Mouse (Mus musculus) intestine, embryonic 16.5 days (tissue): ENCODE results near the gene Cep63. TPM values are rescaled to one million over a fixed set of nuclear protein-coding genes. Genes with fewer than 3 reads are reported as not detected.

Experiments
- ATAC-seq: fragments of 200-750 bp; cut with Nextera tagmentation; 2 replicates; pipeline ENCODE4 v1.8.0; 2017; ENCODE audit warnings: moderate TSS enrichment, moderate library complexity
- H3K27ac ChIP-seq: fragments of 300-500 bp; sonication (generic); 2 replicates; pipeline ENCODE4 v1.5.1; 2014; ENCODE audit warnings: mild to moderate bottlenecking, low read length
- H3K27me3 ChIP-seq: fragments of 300-500 bp; sonication (generic); replicated peaks from 2 replicates; pipeline ENCODE4 v1.6.1; 2014; ENCODE audit warnings: low read length, control low read depth, mixed read lengths; ENCODE audit not compliant: control insufficient read depth, insufficient read depth
- H3K36me3 ChIP-seq: fragments of 300-500 bp; sonication (generic); 2 replicates; pipeline ENCODE4 v1.6.1; 2014; ENCODE audit warnings: low read length, control low read depth; ENCODE audit not compliant: control insufficient read depth, insufficient read depth
- H3K4me1 ChIP-seq: fragments of 300-500 bp; sonication (generic); 2 replicates; pipeline ENCODE4 v1.6.1; 2014; ENCODE audit warnings: low read length, control low read depth, mixed read lengths; ENCODE audit not compliant: control insufficient read depth, insufficient read depth
- H3K4me2 ChIP-seq: fragments of 300-500 bp; sonication (generic); 2 replicates; pipeline ENCODE4 v1.6.1; 2014; ENCODE audit warnings: low read depth, low read length, control low read depth
- H3K4me3 ChIP-seq: fragments of 300-500 bp; sonication (generic); 2 replicates; pipeline ENCODE4 v1.5.1; 2014; ENCODE audit warnings: mild to moderate bottlenecking, low read length
- H3K9ac ChIP-seq: fragments of 300-500 bp; sonication (generic); 2 replicates; pipeline ENCODE4 v1.6.1; 2014; ENCODE audit warnings: low read depth, low read length
- H3K9me3 ChIP-seq: fragments of 300-500 bp; sonication (generic); 2 replicates; pipeline ENCODE4 v1.6.1; 2016; ENCODE audit warnings: low read length, control low read depth; ENCODE audit not compliant: control insufficient read depth
- WGBS: fragments of 180-500 bp; shearing (Covaris S2); extraction: QIAGEN DNeasy Blood & Tissue Kit; methylation state at CpG from one replicate; pipeline ENCODE4 v1.1.7; 2014; 5-methylcytosine and 5-hydroxymethylcytosine counted together
- polyA plus RNA-seq: library from polyadenylated mRNA; unstranded; fragments of >200 nt; fragmentation: Nextera tagmentation; extraction: Ambion mirVana; gene quantifications from 2 replicates; pipeline ENCODE4 v1.2.1, GENCODE M21; 2015

Gene Cep63
- polyA plus RNA-seq, 1 experiment from 2014 or later, result 43.2 TPM

GRCm38 (mm10) chr9:102601187-102601586, 25.1 kb downstream of the Cep63 start:
- no peak overlapping the region for H3K4me2 ChIP-seq
- no peaks in the 10 kb centered on the region for H3K9me3 ChIP-seq
- peak overlapping the region; percentile 75 for H3K27ac ChIP-seq
- H3K36me3 ChIP-seq, result no peaks in the 10 kb centered on the region
- H3K4me3 ChIP-seq, result no peak overlapping the region
- no peaks in the 10 kb centered on the region for H3K27me3 ChIP-seq
- no peaks in the 10 kb centered on the region for H3K4me1 ChIP-seq
- peak; percentile 90 for ATAC-seq
- no peak overlapping the region for H3K9ac ChIP-seq
- WGBS, result 59% methylated on average over 2 of the region's 2 CpGs

DNA sequence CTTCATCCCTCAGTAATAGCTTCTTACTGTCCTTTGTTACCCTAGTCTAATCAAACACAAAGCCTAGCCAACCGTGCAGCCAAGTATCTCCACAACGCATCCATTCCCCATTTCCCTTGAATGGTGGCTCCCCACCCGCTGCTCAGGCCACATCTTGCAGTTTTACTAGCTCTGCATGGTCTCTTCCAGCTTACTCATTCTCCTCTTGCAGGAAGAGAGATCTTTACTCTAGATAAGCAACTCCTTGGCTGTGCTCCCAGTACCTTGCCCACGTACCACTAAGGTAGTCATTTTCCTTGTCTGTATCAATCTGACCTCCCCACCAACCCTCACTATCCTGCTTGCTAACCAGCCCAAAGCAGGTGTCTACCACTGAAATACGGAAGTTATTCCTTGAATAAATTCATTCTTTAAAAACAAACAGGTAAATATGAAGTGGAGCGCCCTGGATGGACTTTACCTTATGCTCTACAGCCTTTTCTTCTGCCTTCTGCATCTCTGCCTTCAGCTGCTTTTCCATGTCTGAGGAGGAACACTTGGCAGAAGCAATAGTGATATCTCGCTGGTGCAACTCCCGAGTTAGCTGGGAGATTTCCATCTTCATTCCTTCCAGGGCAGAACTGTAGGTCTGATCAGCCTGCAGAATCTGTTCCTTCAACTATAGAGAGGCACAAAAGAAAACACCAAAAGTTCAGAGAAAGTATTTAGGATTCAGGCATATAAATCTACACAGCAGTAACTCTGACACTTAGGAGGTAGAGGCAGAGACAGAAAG, 30.5 kb downstream of the Cep63 start:
- Histone ChIP-seq H3K4me2 (no peak overlapping the region), H3K27me3 (no peaks in the 10 kb centered on the region), H3K9ac (no peak overlapping the region), H3K27ac (no peak overlapping the region), H3K4me1 (0 out of 2 replicates have a peak, but pooled peaks cover 3% of the 10 kb centered on the region), H3K9me3 (no peaks in the 10 kb centered on the region), H3K4me3 (no peak overlapping the region), H3K36me3 (peaks cover 2% of the 10 kb centered on the region; the same call in 1 of the 2 replicates)
- no peak for ATAC-seq
- 85% methylated on average over 8 of the region's 8 CpGs for WGBS

GRCm38 (mm10) chr9:102594667-102595393, 31.5 kb downstream of the Cep63 start:
- Histone ChIP-seq H3K9me3 (no peaks in the 10 kb centered on the region), H3K4me2 (no peak overlapping the region), H3K9ac (no peak overlapping the region), H3K4me3 (no peak overlapping the region), H3K27me3 (no peaks in the 10 kb centered on the region), H3K36me3 (peaks cover 2% of the 10 kb centered on the region; the same call in 1 of the 2 replicates), H3K27ac (no peak overlapping the region), H3K4me1 (0 out of 2 replicates have a peak, but pooled peaks cover 3% of the 10 kb centered on the region)
- no peak for ATAC-seq
- 54% methylated on average over 6 of the region's 6 CpGs for WGBS

DNA sequence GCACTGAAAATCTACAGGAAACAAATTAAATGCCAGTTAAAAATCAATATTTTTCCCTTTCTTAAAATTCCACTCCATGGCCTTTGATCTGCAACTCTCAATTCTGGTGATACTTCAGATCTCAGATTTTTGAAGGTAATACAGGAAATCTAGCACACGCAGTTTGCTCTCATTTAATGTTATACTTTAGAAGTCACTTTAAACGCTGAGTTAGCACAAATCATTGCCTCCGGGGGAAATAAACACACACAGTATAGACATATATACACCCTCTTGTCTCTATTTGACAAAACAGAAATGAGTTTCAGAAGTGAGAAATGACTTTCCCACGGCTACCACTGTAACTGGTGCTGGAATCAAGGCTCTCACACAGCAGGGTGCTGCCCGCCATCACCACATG, 39.0 kb downstream of the Cep63 start:
- no peaks in the 10 kb centered on the region for H3K27me3 ChIP-seq
- no peak overlapping the region for H3K4me2 ChIP-seq
- no peak overlapping the region for H3K4me3 ChIP-seq
- no peak overlapping the region for H3K27ac ChIP-seq
- 64% methylated on average over 5 of the region's 5 CpGs for WGBS
- no peaks in the 10 kb centered on the region for H3K9me3 ChIP-seq
- ATAC-seq, result no peak
- no peak overlapping the region for H3K9ac ChIP-seq
- H3K36me3 ChIP-seq, result peaks cover 4% of the 10 kb centered on the region; the same call in 1 of the 2 replicates
- 0 out of 2 replicates have a peak, but pooled peaks cover 3% of the 10 kb centered on the region for H3K4me1 ChIP-seq

DNA sequence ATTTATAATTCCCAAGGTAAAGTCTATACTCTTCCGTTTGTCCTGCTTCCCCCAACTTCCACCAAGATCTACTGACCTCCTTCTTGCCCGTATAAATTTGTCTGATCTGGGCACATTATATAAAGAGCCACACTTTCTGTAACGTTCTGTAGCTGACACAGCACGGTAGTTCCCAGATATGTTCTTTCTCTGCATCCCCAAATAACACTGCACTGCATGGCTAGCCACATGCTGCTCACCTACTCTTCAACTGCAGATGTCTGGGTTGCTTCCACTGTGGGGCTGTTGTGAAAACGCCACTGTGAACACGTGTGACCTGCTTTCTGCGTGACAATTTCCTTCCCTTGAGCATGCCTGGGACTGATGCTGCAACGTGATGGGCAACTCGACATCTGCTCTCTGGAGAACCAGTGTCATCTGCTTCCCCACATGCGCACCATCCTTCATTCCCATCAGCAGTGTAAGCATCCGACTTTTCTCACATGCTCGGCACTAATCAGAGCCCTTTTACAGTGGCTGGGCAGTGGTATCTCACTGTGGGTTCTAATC, 44.3 kb downstream of the Cep63 start:
- H3K27me3 ChIP-seq, result no peaks in the 10 kb centered on the region
- H3K36me3 ChIP-seq, result peaks cover 4% of the 10 kb centered on the region; the same call in 1 of the 2 replicates
- H3K27ac ChIP-seq, result no peak overlapping the region
- H3K4me2 ChIP-seq, result no peak overlapping the region
- H3K9me3 ChIP-seq, result no peaks in the 10 kb centered on the region
- H3K9ac ChIP-seq, result no peak overlapping the region
- 78% methylated on average over 12 of the region's 12 CpGs for WGBS
- H3K4me3 ChIP-seq, result no peak overlapping the region
- H3K4me1 ChIP-seq, result 0 out of 2 replicates have a peak, but pooled peaks cover 3% of the 10 kb centered on the region
- no peak for ATAC-seq

- Histone ChIP-seq H3K36me3 (no peaks in the 10 kb centered on the region), H3K4me3 (no peak overlapping the region), H3K4me2 (no peak overlapping the region), H3K4me1 (0 out of 2 replicates have a peak, but pooled peaks cover 3% of the 10 kb centered on the region), H3K9ac (no peak overlapping the region), H3K9me3 (no peaks in the 10 kb centered on the region), H3K27me3 (no peaks in the 10 kb centered on the region), H3K27ac (no peak overlapping the region)
- WGBS, result 55% methylated on average over 5 of the region's 5 CpGs
- ATAC-seq, result no peak
Observed at GRCm38 (mm10) chr9:102577480-102577879, 48.9 kb downstream of the Cep63 start.

- H3K4me3 ChIP-seq, result no peak overlapping the region
- WGBS, result 63% methylated on average over 5 of the region's 5 CpGs
- no peak overlapping the region for H3K4me2 ChIP-seq
- no peaks in the 10 kb centered on the region for H3K27me3 ChIP-seq
- H3K9me3 ChIP-seq, result no peaks in the 10 kb centered on the region
- no peak overlapping the region for H3K9ac ChIP-seq
- 0 out of 2 replicates have a peak, but pooled peaks cover 3% of the 10 kb centered on the region for H3K4me1 ChIP-seq
- no peak overlapping the region for H3K27ac ChIP-seq
- no peak for ATAC-seq
- H3K36me3 ChIP-seq, result no peaks in the 10 kb centered on the region
Observed at GRCm38 (mm10) chr9:102572888-102573287, 53.4 kb downstream of the Cep63 start.

GRCm38 (mm10) chr9:102558463-102558862, 67.9 kb downstream of the Cep63 start:
- Histone ChIP-seq H3K27me3 (no peaks in the 10 kb centered on the region), H3K9me3 (peaks cover 3% of the 10 kb centered on the region; the same call in 1 of the 2 replicates), H3K4me3 (no peak overlapping the region), H3K9ac (no peak overlapping the region), H3K36me3 (no peaks in the 10 kb centered on the region), H3K4me1 (no peaks in the 10 kb centered on the region), H3K4me2 (no peak overlapping the region), H3K27ac (no peak overlapping the region)
- WGBS, result 91% methylated on average over 3 of the region's 3 CpGs
- ATAC-seq, result no peak

DNA sequence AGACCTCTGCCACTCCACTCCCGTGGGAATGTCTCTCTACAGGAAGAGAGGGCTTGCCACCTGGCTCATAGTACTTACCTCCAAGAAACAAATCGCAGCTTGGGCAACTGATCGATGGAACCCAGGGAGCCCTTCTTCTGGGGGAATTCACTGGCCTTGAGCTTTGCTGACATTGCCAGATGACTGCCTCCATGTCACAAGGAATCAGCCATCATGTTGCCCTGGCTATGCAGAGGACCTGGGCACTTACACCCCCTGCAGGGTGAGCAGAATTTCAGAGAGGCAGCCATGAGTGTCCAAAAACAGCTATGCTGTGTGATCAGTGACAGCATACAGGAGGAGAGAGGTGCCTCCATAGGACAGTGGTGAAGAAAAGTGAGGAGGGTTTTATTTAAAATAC, 72.6 kb downstream of the Cep63 start:
- H3K27me3 ChIP-seq, result no peaks in the 10 kb centered on the region
- peaks cover 3% of the 10 kb centered on the region; the same call in 1 of the 2 replicates for H3K9me3 ChIP-seq
- no peaks in the 10 kb centered on the region for H3K36me3 ChIP-seq
- H3K27ac ChIP-seq, result no peak overlapping the region
- no peak overlapping the region for H3K4me2 ChIP-seq
- H3K9ac ChIP-seq, result no peak overlapping the region
- no peaks in the 10 kb centered on the region for H3K4me1 ChIP-seq
- no peak for ATAC-seq
- no peak overlapping the region for H3K4me3 ChIP-seq
- 83% methylated on average over 3 of the region's 3 CpGs for WGBS
